Mouse (Mus musculus) liver, postnatal 0 days (tissue): ENCODE results near the gene Ntrk3. TPM values are rescaled to one million over a fixed set of nuclear protein-coding genes. Genes with fewer than 3 reads are reported as not detected.
A peak's percentile ranks its signal among the peaks of the same experiment; 100 is the strongest.

Experiments used
- ATAC-seq: fragments of 200-750 bp; cut with Nextera tagmentation; 2 replicates; pipeline ENCODE4 v1.8.0; 2017; ENCODE audit warnings: mild to moderate bottlenecking, moderate library complexity
- DNase-seq: peaks from one replicate; pipeline ENCODE4 v3.0.0-alpha.2; 2016
- H3K27ac ChIP-seq: fragments of 300-500 bp; sonication (generic); 2 replicates; pipeline ENCODE4 v1.5.1; 2014; ENCODE audit warnings: antibody characterized with exemption, moderate library complexity, mild to moderate bottlenecking, low read depth
- H3K27me3 ChIP-seq: fragments of 300-500 bp; sonication (generic); 2 replicates; pipeline ENCODE4 v1.6.1; 2014; ENCODE audit warnings: low read length, control low read depth, mixed read lengths; ENCODE audit not compliant: insufficient read depth
- H3K36me3 ChIP-seq: fragments of 300-500 bp; sonication (generic); replicated peaks from 2 replicates; pipeline ENCODE4 v1.6.1; 2014; ENCODE audit warnings: mild to moderate bottlenecking, control low read depth, low read length, moderate library complexity, mixed read lengths; ENCODE audit not compliant: insufficient read depth
- H3K4me1 ChIP-seq: fragments of 300-500 bp; sonication (generic); 2 replicates; pipeline ENCODE4 v1.6.1; 2014; ENCODE audit warnings: antibody characterized with exemption, mild to moderate bottlenecking, control low read depth; ENCODE audit not compliant: insufficient read depth
- H3K4me2 ChIP-seq: fragments of 300-500 bp; sonication (generic); 2 replicates; pipeline ENCODE4 v1.6.1; 2014; ENCODE audit warnings: low read depth, mild to moderate bottlenecking, low read length, moderate library complexity, mixed read lengths
- H3K4me3 ChIP-seq: fragments of 300-500 bp; sonication (generic); 2 replicates; pipeline ENCODE4 v1.5.1; 2014; ENCODE audit warnings: low read depth, low read length
- H3K9ac ChIP-seq: fragments of 300-500 bp; sonication (generic); replicated peaks from 2 replicates; pipeline ENCODE4 v1.6.1; 2014; ENCODE audit warnings: mild to moderate bottlenecking, moderate library complexity
- H3K9me3 ChIP-seq: fragments of 300-500 bp; sonication (generic); 2 replicates; pipeline ENCODE4 v1.6.1; 2016; ENCODE audit warnings: mild to moderate bottlenecking, control low read depth, low read length, mixed read lengths
- CTCF ChIP-seq: sonication (generic); IDR thresholded peaks from 2 replicates; pipeline ENCODE4 v1.5.1; 2016; ENCODE audit warnings: antibody characterized with exemption, low read depth
- EP300 ChIP-seq: IDR thresholded peaks from 2 replicates; pipeline ENCODE4 v1.6.1; 2016; ENCODE audit warnings: antibody characterized with exemption, low read depth, mild to moderate bottlenecking
- WGBS: fragments of 180-500 bp; shearing (Covaris S2); extraction: QIAGEN DNeasy Blood & Tissue Kit; methylation state at CpG from one replicate; pipeline ENCODE4 v1.1.7; 2014; ENCODE audit not compliant: insufficient replicate concordance; 5-methylcytosine and 5-hydroxymethylcytosine counted together
- polyA plus RNA-seq: library from polyadenylated mRNA; unstranded; fragments of >200 nt; fragmentation: Nextera tagmentation; extraction: Ambion mirVana; gene quantifications from 2 replicates; pipeline ENCODE4 v1.2.1, GENCODE M21; 2015

Gene Ntrk3
- polyA plus RNA-seq, 1 experiment from 2014 or later, result 0.16 TPM

GRCm38 (mm10) chr7:78589766-78590165 lies 148.0 kb downstream of the Ntrk3 start:
- no peak for ATAC-seq
- H3K4me1 ChIP-seq, result no peaks in the 10 kb centered on the region

GRCm38 (mm10) chr7:78586800-78587199 lies 151.0 kb downstream of the Ntrk3 start:
- Histone ChIP-seq H3K36me3 (no peaks in the 10 kb centered on the region), H3K27me3 (0 out of 2 replicates have a peak, but pooled peaks cover 3% of the 10 kb centered on the region), H3K27ac (no peak overlapping the region), H3K9ac (no peak overlapping the region), H3K9me3 (no peaks in the 10 kb centered on the region), H3K4me1 (no peaks in the 10 kb centered on the region), H3K4me2 (no peak overlapping the region), H3K4me3 (no peak overlapping the region)
- TF ChIP-seq CTCF (no peak), EP300 (no peak)
- 13% methylated on average over 3 of the region's 3 CpGs for WGBS
- ATAC-seq (no peak), DNase-seq (no peak)

More at GRCm38 (mm10) chr7:78589766-78590165, 148.0 kb downstream of the Ntrk3 start:
- WGBS, result 54% methylated on average over 7 of the region's 7 CpGs
- H3K9ac ChIP-seq, result no peak overlapping the region
- no peak overlapping the region for H3K27ac ChIP-seq
- no peak overlapping the region for H3K4me2 ChIP-seq
- no peak overlapping the region for H3K4me3 ChIP-seq
- H3K27me3 ChIP-seq, result no peaks in the 10 kb centered on the region
- no peak for DNase-seq
- H3K36me3 ChIP-seq, result no peaks in the 10 kb centered on the region
- TF ChIP-seq CTCF, result no peak
- no peak for TF ChIP-seq EP300
- H3K9me3 ChIP-seq, result no peaks in the 10 kb centered on the region

GRCm38 (mm10) chr7:78585960-78586359 lies 151.9 kb downstream of the Ntrk3 start:
- 45% methylated on average over 7 of the region's 7 CpGs for WGBS
- Histone ChIP-seq H3K9me3 (no peaks in the 10 kb centered on the region), H3K27me3 (0 out of 2 replicates have a peak, but pooled peaks cover 6% of the 10 kb centered on the region), H3K4me3 (no peak overlapping the region), H3K4me1 (no peaks in the 10 kb centered on the region), H3K36me3 (no peaks in the 10 kb centered on the region), H3K4me2 (no peak overlapping the region), H3K9ac (no peak overlapping the region), H3K27ac (no peak overlapping the region)
- ATAC-seq, result no peak
- DNase-seq, result no peak
- TF ChIP-seq CTCF (no peak), EP300 (no peak)

GRCm38 (mm10) chr7:78584936-78585335 lies 152.9 kb downstream of the Ntrk3 start:
- Histone ChIP-seq H3K36me3 (no peaks in the 10 kb centered on the region), H3K4me2 (no peak overlapping the region), H3K27me3 (peaks cover 14% of the 10 kb centered on the region), H3K4me1 (no peaks in the 10 kb centered on the region), H3K4me3 (no peak overlapping the region), H3K9ac (no peak overlapping the region), H3K9me3 (no peaks in the 10 kb centered on the region), H3K27ac (no peak overlapping the region)
- no peak for TF ChIP-seq CTCF
- no peak for TF ChIP-seq EP300
- WGBS, result 72% methylated on average over 2 of the region's 2 CpGs
- DNase-seq (no peak), ATAC-seq (no peak)

- no peak for TF ChIP-seq EP300
- 0 out of 2 replicates have a peak, but pooled peaks have one; percentile 14 for TF ChIP-seq CTCF
- Histone ChIP-seq H3K4me1 (no peaks in the 10 kb centered on the region), H3K27ac (no peak overlapping the region), H3K27me3 (peaks cover 18% of the 10 kb centered on the region), H3K4me2 (no peak overlapping the region), H3K9me3 (no peaks in the 10 kb centered on the region), H3K36me3 (no peaks in the 10 kb centered on the region), H3K4me3 (no peak overlapping the region), H3K9ac (no peak overlapping the region)
- ATAC-seq (no peak), DNase-seq (no peak)
- WGBS, result 5% methylated on average over 3 of the region's 3 CpGs
Measured at GRCm38 (mm10) chr7:78584499-78584898, 153.3 kb downstream of the Ntrk3 start.

GRCm38 (mm10) chr7:78583678-78584077 lies 154.1 kb downstream of the Ntrk3 start:
- H3K9me3 ChIP-seq, result no peaks in the 10 kb centered on the region
- H3K4me2 ChIP-seq, result no peak overlapping the region
- no peaks in the 10 kb centered on the region for H3K36me3 ChIP-seq
- H3K27me3 ChIP-seq, result peaks cover 26% of the 10 kb centered on the region
- ATAC-seq, result no peak
- no peak overlapping the region for H3K9ac ChIP-seq
- no peak overlapping the region for H3K27ac ChIP-seq
- whole genome bisulfite sequencing, result 28% methylated on average over 6 of the region's 6 CpGs
- H3K4me1 ChIP-seq, result no peaks in the 10 kb centered on the region
- no peak overlapping the region for H3K4me3 ChIP-seq
- no peak for DNase-seq
- TF ChIP-seq EP300 (no peak), CTCF (no peak)

GRCm38 (mm10) chr7:78581341-78581740 lies 156.5 kb downstream of the Ntrk3 start:
- Histone ChIP-seq H3K36me3 (no peaks in the 10 kb centered on the region), H3K9me3 (no peaks in the 10 kb centered on the region), H3K27ac (no peak overlapping the region), H3K4me1 (no peaks in the 10 kb centered on the region), H3K4me2 (no peak overlapping the region), H3K27me3 (peaks cover 49% of the 10 kb centered on the region), H3K4me3 (no peak overlapping the region), H3K9ac (no peak overlapping the region)
- no peak for TF ChIP-seq EP300
- no peak for TF ChIP-seq CTCF
- ATAC-seq, result no peak
- 24% methylated on average over 1 of the region's 1 CpGs for WGBS
- DNase-seq, result no peak
